Mouse (Mus musculus) liver, postnatal 0 days (tissue): ENCODE measurements at regions not wholly inside any gene's neighbourhood (a gene's known extent, or its start where the extent isn't known, plus 50 kb on each side); places are given as distances from the start of the nearest gene placed in this dataset.
A peak's percentile ranks its signal among the peaks of the same experiment; 100 is the strongest.

Experiments
- ATAC-seq: fragments of 200-750 bp; cut with Nextera tagmentation; 2 replicates; pipeline ENCODE4 v1.8.0; 2017; ENCODE audit warnings: mild to moderate bottlenecking, moderate library complexity
- DNase-seq: peaks from one replicate; pipeline ENCODE4 v3.0.0-alpha.2; 2016
- H3K27ac ChIP-seq: fragments of 300-500 bp; sonication (generic); 2 replicates; pipeline ENCODE4 v1.5.1; 2014; ENCODE audit warnings: antibody characterized with exemption, moderate library complexity, mild to moderate bottlenecking, low read depth
- H3K27me3 ChIP-seq: fragments of 300-500 bp; sonication (generic); 2 replicates; pipeline ENCODE4 v1.6.1; 2014; ENCODE audit warnings: low read length, control low read depth, mixed read lengths; ENCODE audit not compliant: insufficient read depth
- H3K36me3 ChIP-seq: fragments of 300-500 bp; sonication (generic); replicated peaks from 2 replicates; pipeline ENCODE4 v1.6.1; 2014; ENCODE audit warnings: mild to moderate bottlenecking, control low read depth, low read length, moderate library complexity, mixed read lengths; ENCODE audit not compliant: insufficient read depth
- H3K4me1 ChIP-seq: fragments of 300-500 bp; sonication (generic); 2 replicates; pipeline ENCODE4 v1.6.1; 2014; ENCODE audit warnings: antibody characterized with exemption, mild to moderate bottlenecking, control low read depth; ENCODE audit not compliant: insufficient read depth
- H3K4me2 ChIP-seq: fragments of 300-500 bp; sonication (generic); 2 replicates; pipeline ENCODE4 v1.6.1; 2014; ENCODE audit warnings: low read depth, mild to moderate bottlenecking, low read length, moderate library complexity, mixed read lengths
- H3K4me3 ChIP-seq: fragments of 300-500 bp; sonication (generic); 2 replicates; pipeline ENCODE4 v1.5.1; 2014; ENCODE audit warnings: low read depth, low read length
- H3K9ac ChIP-seq: fragments of 300-500 bp; sonication (generic); replicated peaks from 2 replicates; pipeline ENCODE4 v1.6.1; 2014; ENCODE audit warnings: mild to moderate bottlenecking, moderate library complexity
- H3K9me3 ChIP-seq: fragments of 300-500 bp; sonication (generic); 2 replicates; pipeline ENCODE4 v1.6.1; 2016; ENCODE audit warnings: mild to moderate bottlenecking, control low read depth, low read length, mixed read lengths
- CTCF ChIP-seq: sonication (generic); IDR thresholded peaks from 2 replicates; pipeline ENCODE4 v1.5.1; 2016; ENCODE audit warnings: antibody characterized with exemption, low read depth
- EP300 ChIP-seq: IDR thresholded peaks from 2 replicates; pipeline ENCODE4 v1.6.1; 2016; ENCODE audit warnings: antibody characterized with exemption, low read depth, mild to moderate bottlenecking
- WGBS: fragments of 180-500 bp; shearing (Covaris S2); extraction: QIAGEN DNeasy Blood & Tissue Kit; methylation state at CpG from one replicate; pipeline ENCODE4 v1.1.7; 2014; ENCODE audit not compliant: insufficient replicate concordance; 5-methylcytosine and 5-hydroxymethylcytosine counted together

GRCm38 (mm10) chr1:143922499-143922898, 81.5 kb downstream of the Rgs2 start:
- DNase-seq (no peak), ATAC-seq (no peak)
- TF ChIP-seq EP300, result no peak
- TF ChIP-seq CTCF, result no peak
- Histone ChIP-seq H3K4me1 (peaks cover 10% of the 10 kb centered on the region; the same call in 1 of the 2 replicates), H3K4me2 (no peak overlapping the region), H3K9me3 (no peaks in the 10 kb centered on the region), H3K36me3 (no peaks in the 10 kb centered on the region), H3K27me3 (no peaks in the 10 kb centered on the region), H3K4me3 (no peak overlapping the region), H3K9ac (no peak overlapping the region), H3K27ac (no peak overlapping the region)
- WGBS, result 74% methylated on average over 1 of the region's 1 CpGs

GRCm38 (mm10) chr1:143920256-143920655, 83.7 kb downstream of the Rgs2 start:
- 85% methylated on average over 7 of the region's 7 CpGs for WGBS
- ATAC-seq (no peak), DNase-seq (no peak)
- H3K4me3 ChIP-seq, result no peak overlapping the region
- H3K27me3 ChIP-seq, result no peaks in the 10 kb centered on the region
- H3K9me3 ChIP-seq, result no peaks in the 10 kb centered on the region
- H3K36me3 ChIP-seq, result no peaks in the 10 kb centered on the region
- H3K4me2 ChIP-seq, result no peak overlapping the region
- H3K27ac ChIP-seq, result no peak overlapping the region
- no peak overlapping the region for H3K9ac ChIP-seq
- TF ChIP-seq CTCF (no peak), EP300 (no peak)
- peaks cover 16% of the 10 kb centered on the region for H3K4me1 ChIP-seq

GRCm38 (mm10) chr1:143918949-143919348, 85.0 kb downstream of the Rgs2 start:
- TF ChIP-seq EP300 (no peak), CTCF (no peak)
- 40% methylated on average over 5 of the region's 5 CpGs for WGBS
- Histone ChIP-seq H3K27me3 (no peaks in the 10 kb centered on the region), H3K36me3 (no peaks in the 10 kb centered on the region), H3K4me2 (peak overlapping the region; percentile 32; the same call in 1 of the 2 replicates), H3K9me3 (no peaks in the 10 kb centered on the region), H3K27ac (peak overlapping the region; percentile 69), H3K4me1 (peaks cover 16% of the 10 kb centered on the region), H3K9ac (no peak overlapping the region), H3K4me3 (no peak overlapping the region)
- ATAC-seq (no peak), DNase-seq (peak; percentile 19)

GRCm38 (mm10) chr1:143918146-143918774, 85.7 kb downstream of the Rgs2 start:
- no peaks in the 10 kb centered on the region for H3K9me3 ChIP-seq
- peak overlapping the region; percentile 86 for H3K27ac ChIP-seq
- H3K36me3 ChIP-seq, result no peaks in the 10 kb centered on the region
- H3K4me1 ChIP-seq, result peaks cover 16% of the 10 kb centered on the region
- DNase-seq (no peak), ATAC-seq (peak; percentile 40)
- H3K9ac ChIP-seq, result no peak overlapping the region
- no peak for TF ChIP-seq CTCF
- TF ChIP-seq EP300, result 0 out of 2 replicates have a peak, but pooled peaks have one; percentile 16
- no peak overlapping the region for H3K4me2 ChIP-seq
- H3K27me3 ChIP-seq, result no peaks in the 10 kb centered on the region
- WGBS, result 57% methylated on average over 9 of the region's 9 CpGs
- H3K4me3 ChIP-seq, result no peak overlapping the region

- no peak for DNase-seq
- Histone ChIP-seq H3K27me3 (no peaks in the 10 kb centered on the region), H3K27ac (peak overlapping the region; percentile 86)
These were observed 86.3 kb downstream of the Rgs2 start for GRCm38 (mm10) chr1:143917623-143918022.

GRCm38 (mm10) chr1:143916587-143916986, 87.4 kb downstream of the Rgs2 start:
- peak; percentile 76 for ATAC-seq
- DNase-seq, result peak; percentile 43

More at GRCm38 (mm10) chr1:143917623-143918022, 86.3 kb downstream of the Rgs2 start:
- WGBS, result 25% methylated on average over 5 of the region's 5 CpGs
- Histone ChIP-seq H3K4me2 (no peak overlapping the region), H3K9ac (no peak overlapping the region), H3K9me3 (no peaks in the 10 kb centered on the region), H3K4me3 (no peak overlapping the region), H3K36me3 (no peaks in the 10 kb centered on the region), H3K4me1 (peaks cover 16% of the 10 kb centered on the region)
- no peak for TF ChIP-seq CTCF
- TF ChIP-seq EP300, result no peak
- ATAC-seq, result peak; percentile 33; the same call in 1 of the 2 replicates

More at GRCm38 (mm10) chr1:143916587-143916986, 87.4 kb downstream of the Rgs2 start:
- peaks cover 16% of the 10 kb centered on the region for H3K4me1 ChIP-seq
- no peak overlapping the region for H3K4me3 ChIP-seq
- H3K36me3 ChIP-seq, result no peaks in the 10 kb centered on the region
- TF ChIP-seq CTCF, result no peak
- no peak for TF ChIP-seq EP300
- H3K9ac ChIP-seq, result no peak overlapping the region
- peak overlapping the region; percentile 86 for H3K27ac ChIP-seq
- WGBS, result 29% methylated on average over 9 of the region's 9 CpGs
- H3K27me3 ChIP-seq, result no peaks in the 10 kb centered on the region
- H3K4me2 ChIP-seq, result 0 out of 2 replicates have a peak overlapping the region, but pooled peaks have one; percentile 11
- no peaks in the 10 kb centered on the region for H3K9me3 ChIP-seq
